Mouse (Mus musculus): ENCODE measurements at regions not wholly inside any gene's neighbourhood (a gene's known extent, or its start where the extent isn't known, plus 50 kb on each side); places are given as distances from the start of the nearest gene placed in this dataset.

GRCm38 (mm10) chr1:119279261-119279660 is 142.8 kb downstream of the Inhbb start:
- Histone ChIP-seq H3K9ac (no peak overlapping the region), H3K4me2 (no peak overlapping the region), H3K27me3 (no peaks in the 10 kb centered on the region), H3K36me3 (no peaks in the 10 kb centered on the region), H3K9me3 (no peaks in the 10 kb centered on the region), H3K27ac (replicated peaks) (no peak overlapping the region), H3K4me1 (replicated peaks) (no peaks in the 10 kb centered on the region), H3K4me3 (no peak overlapping the region)
- 88% methylated on average over 3 of the region's 3 CpGs for WGBS
- ATAC-seq (ENCODE audit: low FRiP score, low read depth) = no peak

GRCm38 (mm10) chr1:119278528-119279201 is 143.4 kb downstream of the Inhbb start:
- no peak for ATAC-seq (ENCODE audit: low FRiP score, low read depth)
- H3K4me3 ChIP-seq = no peak overlapping the region
- no peaks in the 10 kb centered on the region for H3K27me3 ChIP-seq
- H3K9me3 ChIP-seq = no peaks in the 10 kb centered on the region
- no peaks in the 10 kb centered on the region for H3K36me3 ChIP-seq
- H3K4me2 ChIP-seq = no peak overlapping the region
- no peak overlapping the region for H3K27ac ChIP-seq (replicated peaks)
- H3K4me1 ChIP-seq (replicated peaks) = no peaks in the 10 kb centered on the region
- H3K9ac ChIP-seq = no peak overlapping the region
- 80% methylated on average over 8 of the region's 8 CpGs for WGBS

- Histone ChIP-seq H3K9me3 (no peaks in the 10 kb centered on the region), H3K9ac (no peak overlapping the region), H3K36me3 (no peaks in the 10 kb centered on the region), H3K4me2 (no peak overlapping the region), H3K27ac (replicated peaks) (no peak overlapping the region), H3K27me3 (no peaks in the 10 kb centered on the region), H3K4me1 (replicated peaks) (no peaks in the 10 kb centered on the region), H3K4me3 (no peak overlapping the region)
- WGBS = 65% methylated on average over 4 of the region's 4 CpGs
- no peak for ATAC-seq (ENCODE audit: low FRiP score, low read depth)
These were observed 144.1 kb downstream of the Inhbb start for GRCm38 (mm10) chr1:119277990-119278389.

DNA sequence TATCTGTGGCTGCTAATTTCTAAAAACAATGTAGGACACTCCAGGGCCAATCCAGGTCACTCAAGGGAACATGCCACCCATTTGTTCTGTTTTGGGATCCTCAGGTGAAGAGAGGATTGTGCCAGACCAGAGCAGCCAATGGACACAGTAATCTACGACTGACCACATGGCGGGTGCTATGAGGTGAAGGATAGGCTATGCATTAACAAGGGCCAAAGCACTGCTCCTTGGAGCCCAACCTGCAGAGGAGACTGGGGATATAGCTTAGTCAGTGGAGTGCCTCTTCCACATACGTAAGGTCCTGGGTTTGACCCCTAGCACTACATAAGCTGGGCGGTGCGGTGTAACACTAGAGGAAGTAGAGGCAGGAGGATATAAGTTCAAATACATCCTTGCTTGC is 156.0 kb downstream of the Inhbb start:
- Histone ChIP-seq H3K4me2 (no peak overlapping the region), H3K9me3 (no peaks in the 10 kb centered on the region), H3K4me3 (no peak overlapping the region), H3K4me1 (replicated peaks) (0 out of 2 replicates have a peak, but pooled peaks cover 4% of the 10 kb centered on the region), H3K27me3 (no peaks in the 10 kb centered on the region), H3K9ac (no peak overlapping the region), H3K36me3 (no peaks in the 10 kb centered on the region), H3K27ac (replicated peaks) (no peak overlapping the region)
- 0 out of 2 replicates have a peak, but pooled peaks have one; percentile 42 for ATAC-seq (ENCODE audit: low FRiP score, low read depth)
- 87% methylated on average over 5 of the region's 5 CpGs for WGBS

DNA sequence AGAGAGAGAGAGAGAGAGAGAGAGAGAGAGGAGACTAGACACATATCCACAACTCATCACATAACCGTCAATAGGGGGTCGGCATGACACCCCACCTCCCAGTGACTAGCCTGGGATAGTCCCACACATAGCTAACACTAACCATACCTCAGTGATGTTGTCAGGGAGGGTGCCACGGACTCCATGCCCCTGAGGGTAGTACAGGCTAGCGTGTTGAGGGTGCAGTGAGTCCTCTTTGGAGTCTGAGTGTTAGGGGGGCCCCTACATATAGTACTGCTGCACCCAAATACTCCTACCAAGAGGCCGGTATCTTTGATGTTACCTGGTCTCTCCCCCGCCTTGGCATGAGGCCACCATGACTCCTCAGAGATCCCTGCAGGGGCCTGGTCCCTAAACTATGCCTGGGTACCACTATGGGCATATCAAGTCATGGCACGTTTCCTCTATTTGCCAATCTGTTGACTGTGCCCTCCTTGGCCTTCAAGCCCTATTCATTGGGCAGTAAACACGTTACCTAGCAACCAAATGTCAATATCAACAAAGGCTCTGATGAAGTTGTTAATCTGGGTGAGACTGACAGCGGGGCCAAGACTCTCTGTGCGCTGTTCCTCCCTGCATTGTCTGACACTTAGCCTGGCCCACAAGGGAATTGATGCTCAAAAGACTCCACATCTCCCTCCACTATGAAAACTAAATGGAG is 156.7 kb downstream of the Inhbb start:
- H3K27me3 ChIP-seq = no peaks in the 10 kb centered on the region
- H3K36me3 ChIP-seq = no peaks in the 10 kb centered on the region
- no peak overlapping the region for H3K9ac ChIP-seq
- no peak overlapping the region for H3K4me2 ChIP-seq
- 56% methylated on average over 10 of the region's 10 CpGs for WGBS
- H3K9me3 ChIP-seq = no peaks in the 10 kb centered on the region
- H3K4me1 ChIP-seq (replicated peaks) = 0 out of 2 replicates have a peak, but pooled peaks cover 4% of the 10 kb centered on the region
- no peak overlapping the region for H3K4me3 ChIP-seq
- H3K27ac ChIP-seq (replicated peaks) = no peak overlapping the region
- peak; percentile 63 for ATAC-seq (ENCODE audit: low FRiP score, low read depth)

GRCm38 (mm10) chr1:119259455-119259854 is 162.6 kb downstream of the Inhbb start:
- no peaks in the 10 kb centered on the region for H3K36me3 ChIP-seq
- H3K4me2 ChIP-seq = no peak overlapping the region
- no peak overlapping the region for H3K27ac ChIP-seq (replicated peaks)
- 72% methylated on average over 9 of the region's 9 CpGs for WGBS
- H3K27me3 ChIP-seq = no peaks in the 10 kb centered on the region
- ATAC-seq (ENCODE audit: low FRiP score, low read depth) = no peak
- H3K9me3 ChIP-seq = no peaks in the 10 kb centered on the region
- no peak overlapping the region for H3K9ac ChIP-seq
- H3K4me1 ChIP-seq (replicated peaks) = peaks cover 21% of the 10 kb centered on the region
- no peak overlapping the region for H3K4me3 ChIP-seq

- Histone ChIP-seq H3K27ac (replicated peaks) (peak overlapping the region; percentile 75), H3K4me2 (no peak overlapping the region), H3K4me3 (no peak overlapping the region), H3K36me3 (no peaks in the 10 kb centered on the region), H3K9me3 (no peaks in the 10 kb centered on the region), H3K4me1 (replicated peaks) (peaks cover 22% of the 10 kb centered on the region), H3K27me3 (no peaks in the 10 kb centered on the region), H3K9ac (no peak overlapping the region)
- 71% methylated on average over 8 of the region's 8 CpGs for WGBS
- ATAC-seq (ENCODE audit: low FRiP score, low read depth) = peak; percentile 87
These were observed 165.3 kb downstream of the Inhbb start for GRCm38 (mm10) chr1:119256769-119257168.

- 29% methylated on average over 5 of the region's 5 CpGs for WGBS
- no peak overlapping the region for H3K4me3 ChIP-seq
- no peaks in the 10 kb centered on the region for H3K9me3 ChIP-seq
- no peak for ATAC-seq (ENCODE audit: low FRiP score, low read depth)
- H3K4me1 ChIP-seq (replicated peaks) = peaks cover 22% of the 10 kb centered on the region
- no peak overlapping the region for H3K9ac ChIP-seq
- peak overlapping the region; percentile 20; the same call in 1 of the 2 replicates for H3K4me2 ChIP-seq
- H3K36me3 ChIP-seq = no peaks in the 10 kb centered on the region
- peak overlapping the region; percentile 75 for H3K27ac ChIP-seq (replicated peaks)
- H3K27me3 ChIP-seq = no peaks in the 10 kb centered on the region
These were observed 166.0 kb downstream of the Inhbb start for GRCm38 (mm10) chr1:119256097-119256473.

- Histone ChIP-seq H3K4me1 (replicated peaks) (peaks cover 22% of the 10 kb centered on the region), H3K4me2 (peak overlapping the region; percentile 20), H3K27ac (replicated peaks) (peak overlapping the region; percentile 75), H3K9me3 (no peaks in the 10 kb centered on the region), H3K36me3 (no peaks in the 10 kb centered on the region), H3K9ac (no peak overlapping the region), H3K4me3 (no peak overlapping the region), H3K27me3 (no peaks in the 10 kb centered on the region)
- ATAC-seq (ENCODE audit: low FRiP score, low read depth) = peak; percentile 84
- 21% methylated on average over 20 of the region's 20 CpGs for WGBS
These were observed 166.5 kb downstream of the Inhbb start for GRCm38 (mm10) chr1:119255386-119256096.

- no peaks in the 10 kb centered on the region for H3K27me3 ChIP-seq
- no peaks in the 10 kb centered on the region for H3K36me3 ChIP-seq
- peak; percentile 35; the same call in 1 of the 2 replicates for ATAC-seq (ENCODE audit: low FRiP score, low read depth)
- H3K9ac ChIP-seq = no peak overlapping the region
- H3K27ac ChIP-seq (replicated peaks) = peak overlapping the region; percentile 67
- H3K9me3 ChIP-seq = no peaks in the 10 kb centered on the region
- peaks cover 22% of the 10 kb centered on the region for H3K4me1 ChIP-seq (replicated peaks)
- WGBS = 28% methylated on average over 5 of the region's 5 CpGs
- no peak overlapping the region for H3K4me3 ChIP-seq
- H3K4me2 ChIP-seq = peak overlapping the region; percentile 20; the same call in 1 of the 2 replicates
These were observed 167.1 kb downstream of the Inhbb start for GRCm38 (mm10) chr1:119254928-119255327.

GRCm38 (mm10) chr1:119253371-119253851 is 168.6 kb downstream of the Inhbb start:
- Histone ChIP-seq H3K4me2 (no peak overlapping the region), H3K36me3 (no peaks in the 10 kb centered on the region), H3K4me1 (replicated peaks) (peaks cover 22% of the 10 kb centered on the region), H3K4me3 (no peak overlapping the region), H3K27me3 (no peaks in the 10 kb centered on the region), H3K9ac (no peak overlapping the region), H3K27ac (replicated peaks) (no peak overlapping the region), H3K9me3 (no peaks in the 10 kb centered on the region)
- 77% methylated on average over 7 of the region's 7 CpGs for WGBS
- ATAC-seq (ENCODE audit: low FRiP score, low read depth) = no peak

GRCm38 (mm10) chr1:119252403-119252802 is 169.6 kb downstream of the Inhbb start:
- H3K9ac ChIP-seq = no peak overlapping the region
- no peak for ATAC-seq (ENCODE audit: low FRiP score, low read depth)
- peaks cover 21% of the 10 kb centered on the region for H3K4me1 ChIP-seq (replicated peaks)
- WGBS = 83% methylated on average over 6 of the region's 6 CpGs
- no peak overlapping the region for H3K4me3 ChIP-seq
- no peaks in the 10 kb centered on the region for H3K27me3 ChIP-seq
- H3K27ac ChIP-seq (replicated peaks) = no peak overlapping the region
- no peaks in the 10 kb centered on the region for H3K36me3 ChIP-seq
- no peak overlapping the region for H3K4me2 ChIP-seq
- no peaks in the 10 kb centered on the region for H3K9me3 ChIP-seq
